Comparison of ENCODE assay signal across 8 mouse cellular contexts in the genomic region with DNA sequence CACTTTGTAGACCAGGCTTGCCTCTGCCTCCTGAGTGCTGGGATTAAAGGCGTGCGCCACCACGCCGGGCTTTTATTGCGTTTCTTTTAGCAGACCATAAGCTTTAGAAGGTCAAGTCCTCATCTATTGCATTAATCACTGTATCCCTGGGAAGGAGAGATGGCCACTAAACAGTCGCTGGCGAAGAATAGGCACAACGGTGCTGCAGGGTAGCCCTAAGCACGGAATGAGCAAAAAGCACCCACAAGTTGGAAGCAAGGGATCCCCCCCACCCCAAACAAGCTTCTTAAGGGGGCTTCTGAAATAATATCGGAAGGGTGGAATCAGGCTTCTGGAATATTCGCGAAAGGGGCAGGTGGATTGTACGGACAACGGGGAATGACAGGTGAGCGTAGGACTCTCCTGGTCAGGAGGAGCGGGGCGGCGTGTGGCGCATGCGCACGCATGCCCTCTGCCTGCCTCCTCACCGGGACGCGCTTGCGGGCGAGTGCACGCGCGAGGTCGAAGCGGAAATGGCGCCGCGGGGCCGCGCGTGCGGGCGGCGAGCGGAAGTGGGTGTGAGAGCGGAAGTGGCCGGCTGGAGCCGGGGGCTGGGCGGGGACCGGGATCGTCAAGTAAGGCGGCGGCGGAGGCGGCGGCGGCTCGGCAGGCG. TPM values are rescaled to one million over a fixed set of nuclear protein-coding genes. Genes with fewer than 3 reads are reported as not detected.
DNase-seq lines count a peak whose midpoint lies in the region; ATAC-seq and TF ChIP-seq lines count a peak whose summit lies in the region.

A gene (plus strand): TSS at position 147 of the 652 bp plus-strand sequence.

- under 1% methylated on average over 45 of the region's 55 CpGs for WGBS in kidney, embryonic 14.5 days
- WGBS in limb, embryonic 15.5 days = 2% methylated on average over 42 of the region's 55 CpGs

- peak; percentile 94 for ATAC-seq in kidney, embryonic 14.5 days (ENCODE audit: low FRiP score, low TSS enrichment)
- ATAC-seq in limb, embryonic 15.5 days (ENCODE audit: insufficient number of reproducible peaks, low FRiP score, low TSS enrichment, low read depth) = peak; percentile 90

- TF ChIP-seq CTCF in bone marrow macrophage, adult 2 months (IDR thresholded peaks at IDR 0.05; ENCODE audit: low read depth, low read length) = no peak
- no peak for TF ChIP-seq CTCF in embryonic fibroblast, embryonic 13.5 days (IDR thresholded peaks at IDR 0.05; ENCODE audit: borderline replicate concordance, insufficient read depth, low read length)

- H3K9me3 ChIP-seq in kidney, embryonic 14.5 days (ENCODE audit: control insufficient read depth, low read length) = no peaks in the 10 kb centered on the region
- no peaks in the 10 kb centered on the region for H3K9me3 ChIP-seq in limb, embryonic 15.5 days

- H3K4me1 ChIP-seq in bone marrow macrophage, adult 2 months (ENCODE audit: control insufficient read depth, insufficient read depth, low read length) = peaks cover 24% of the 10 kb centered on the region
- peaks cover 9% of the 10 kb centered on the region; the same call in 1 of the 2 replicates for H3K4me1 ChIP-seq in embryonic fibroblast, embryonic 13.5 days (ENCODE audit: control insufficient read depth, insufficient read depth, low read length)
- peaks cover 34% of the 10 kb centered on the region for H3K4me1 ChIP-seq in kidney, embryonic 14.5 days (ENCODE audit: control insufficient read depth, insufficient read depth, low read length)
- H3K4me1 ChIP-seq in limb, embryonic 15.5 days = peaks cover 30% of the 10 kb centered on the region

- H3K27me3 ChIP-seq in kidney, embryonic 14.5 days (ENCODE audit: control insufficient read depth, insufficient read depth, low read length) = no peaks in the 10 kb centered on the region
- H3K27me3 ChIP-seq in limb, embryonic 15.5 days = no peaks in the 10 kb centered on the region

- H3K4me2 ChIP-seq in kidney, embryonic 14.5 days (replicated peaks; ENCODE audit: low read depth, low read length) = peak within 1 kb of the TSS; percentile 75
- H3K4me2 ChIP-seq in limb, embryonic 15.5 days = peak within 1 kb of the TSS; percentile 72

- H3K27ac ChIP-seq in bone marrow macrophage, adult 2 months (ENCODE audit: insufficient read depth, low read depth, low read length) = peak within 1 kb of the TSS; percentile 91
- H3K27ac ChIP-seq in embryonic fibroblast, embryonic 13.5 days (ENCODE audit: insufficient read depth, low read length) = peak within 1 kb of the TSS; percentile 77
- H3K27ac ChIP-seq in kidney, embryonic 14.5 days (ENCODE audit: low read depth, low read length) = peak within 1 kb of the TSS; percentile 79
- peak within 1 kb of the TSS; percentile 93 for H3K27ac ChIP-seq in limb, embryonic 15.5 days

- DNase-seq in A20 (ENCODE audit: low read depth, low spot score) = peak; percentile 98
- peak; percentile 98 to 99 for DNase-seq in heart, adult 9 months (ENCODE audit: low spot score in 2 of 2)
- DNase-seq in monocyte, adult 2 months (ENCODE audit: low read depth in 1 of 2, low spot score in 2 of 2) = peak; percentile 92 to 97
- DNase-seq in spleen, postnatal 36 days (ENCODE audit: low spot score in 2 of 2) = peak; percentile 97 to 98

- H3K36me3 ChIP-seq in kidney, embryonic 14.5 days (ENCODE audit: control insufficient read depth, insufficient read depth, low read length) = no peaks in the 10 kb centered on the region
- no peaks in the 10 kb centered on the region for H3K36me3 ChIP-seq in limb, embryonic 15.5 days

- H3K9ac ChIP-seq in kidney, embryonic 14.5 days (ENCODE audit: low read depth, low read length) = peak within 1 kb of the TSS; percentile 92
- H3K9ac ChIP-seq in limb, embryonic 15.5 days = peak within 1 kb of the TSS; percentile 93

- H3K4me3 ChIP-seq in bone marrow macrophage, adult 2 months (ENCODE audit: insufficient read depth, low read length) = peak within 1 kb of the TSS; percentile 89
- H3K4me3 ChIP-seq in embryonic fibroblast, embryonic 13.5 days (ENCODE audit: insufficient read depth, low read length) = peak within 1 kb of the TSS; percentile 98
- peak within 1 kb of the TSS; percentile 87 for H3K4me3 ChIP-seq in kidney, embryonic 14.5 days (ENCODE audit: low read length)
- H3K4me3 ChIP-seq in limb, embryonic 15.5 days = peak within 1 kb of the TSS; percentile 94

- TF ChIP-seq POLR2A in bone marrow macrophage, adult 2 months (IDR thresholded peaks at IDR 0.05; ENCODE audit: borderline replicate concordance, low read depth, low read length) = no peak
- TF ChIP-seq POLR2A in embryonic fibroblast, embryonic 13.5 days (IDR thresholded peaks at IDR 0.05; ENCODE audit: low read depth, low read length) = peak; percentile 95

RNA-seq across cellular contexts. Expression of the gene that starts here (rescaled TPM):
- polyA plus RNA-seq in bone marrow macrophage, adult 2 months (2012; ENCODE audit: insufficient read depth, insufficient read length, missing spikeins) = 973 and 974 TPM in 2 replicates
- 446 and 515 TPM in 2 replicates for polyA plus RNA-seq in embryonic fibroblast, embryonic 13.5 days (2011; ENCODE audit: insufficient read length, low read depth, missing spikeins)
- 378 and 417 TPM in 2 replicates for polyA plus RNA-seq in kidney, embryonic 14.5 days (2014; fragmentation: Nextera tagmentation; extraction: Ambion mirVana)
- polyA plus RNA-seq in limb, embryonic 15.5 days (2015; fragmentation: Nextera tagmentation; extraction: Ambion mirVana) = 441 and 463 TPM in 2 replicates

Comparison
In these comparisons a context has a peak if more than half of its experiments do, and no peak if none do; other contexts are left out.
1. Peak in every context shown above with its lines: DNase-seq, ATAC-seq, H3K4me3 ChIP-seq and H3K27ac ChIP-seq.